Mouse (Mus musculus): ENCODE measurements around the gene Olfr401. TPM values are rescaled to one million over a fixed set of nuclear protein-coding genes. Genes with fewer than 3 reads are reported as not detected.
"Not testable (repeated sequence)": the region's sequence is repeated elsewhere in the genome, so short reads cannot be mapped to it uniquely, and the experiment has no call there.

Olfr401 gene
- not detected in 2 replicates for polyA plus RNA-seq (2015; fragmentation: Nextera tagmentation; extraction: Ambion mirVana)

DNA sequence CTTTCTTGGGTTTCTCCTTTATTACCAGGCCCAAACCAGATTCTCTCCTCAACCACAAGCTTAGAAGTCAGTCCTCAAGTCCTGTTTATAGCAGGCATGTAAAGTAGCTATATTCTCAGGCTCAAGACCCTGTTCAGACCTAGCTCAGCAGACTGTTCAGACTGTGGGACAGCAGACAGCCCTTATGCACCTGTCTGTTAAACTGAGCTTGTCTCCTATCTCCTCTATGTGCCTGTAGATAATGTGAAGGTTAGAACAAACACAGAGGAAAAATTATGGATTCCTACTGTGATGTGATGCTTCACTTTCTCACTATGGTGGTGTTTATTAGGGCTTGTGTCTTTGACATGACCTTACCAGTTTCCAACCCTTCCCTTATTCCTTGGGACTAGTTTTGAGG, at the start of gene Olfr401:
Gene Olfr401 (plus strand): TSS at position 301 of the 400 bp plus-strand sequence.
- H3K4me2 ChIP-seq (ENCODE audit: low read depth, low read length), result no peak within 1 kb of the TSS
- no peaks in the 10 kb centered on the region for H3K36me3 ChIP-seq (ENCODE audit: control insufficient read depth, insufficient read depth)
- H3K9me3 ChIP-seq (replicated peaks; ENCODE audit: control insufficient read depth, low read length), result no peaks in the 10 kb centered on the region
- no peak within 1 kb of the TSS for H3K4me3 ChIP-seq (ENCODE audit: low read depth, low read length)
- H3K4me1 ChIP-seq (ENCODE audit: control insufficient read depth, low read depth, low read length), result no peaks in the 10 kb centered on the region
- ATAC-seq (ENCODE audit: low read depth), result no peak
- no peak within 1 kb of the TSS for H3K27ac ChIP-seq (ENCODE audit: low read length)
- H3K27me3 ChIP-seq (ENCODE audit: control insufficient read depth, insufficient read depth, low read depth, low read length), result no peaks in the 10 kb centered on the region
- no peak within 1 kb of the TSS for H3K9ac ChIP-seq (ENCODE audit: low read depth, low read length)

DNA sequence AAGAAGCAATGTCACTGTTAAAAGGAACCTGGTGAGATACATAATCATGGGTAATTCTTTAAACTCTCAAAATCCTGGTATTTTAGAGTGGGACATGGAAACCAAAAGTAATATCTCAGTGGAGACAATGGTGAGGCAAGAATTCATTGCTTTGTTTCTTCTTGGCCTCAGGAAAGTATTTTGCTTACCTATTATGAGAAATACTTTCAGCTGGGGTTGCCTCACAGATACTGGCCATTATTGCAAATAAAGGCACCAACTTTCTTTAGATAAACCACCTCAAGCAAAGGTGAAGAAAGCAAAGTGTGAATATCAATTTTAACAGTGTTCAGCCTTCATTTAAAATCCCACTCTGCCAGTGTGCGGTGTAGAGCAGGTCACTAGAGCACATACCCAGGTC, 43.9 kb upstream of the Olfr401 start, which contains the start of gene Zfp616:
Gene Zfp616 (plus strand): TSS at position 301 of the 400 bp plus-strand sequence.
- Histone ChIP-seq H3K4me2 (ENCODE audit: low read depth, low read length) (no peak within 1 kb of the TSS), H3K4me3 (ENCODE audit: low read depth, low read length) (no peak within 1 kb of the TSS), H3K4me1 (ENCODE audit: control insufficient read depth, low read depth, low read length) (no peaks in the 10 kb centered on the region), H3K27me3 (ENCODE audit: control insufficient read depth, insufficient read depth, low read depth, low read length) (no peaks in the 10 kb centered on the region), H3K9me3 (replicated peaks; ENCODE audit: control insufficient read depth, low read length) (no peaks in the 10 kb centered on the region), H3K36me3 (ENCODE audit: control insufficient read depth, insufficient read depth) (no peaks in the 10 kb centered on the region), H3K9ac (ENCODE audit: low read depth, low read length) (no peak within 1 kb of the TSS), H3K27ac (ENCODE audit: low read length) (no peak within 1 kb of the TSS)
- no peak for ATAC-seq (ENCODE audit: low read depth)
- 74% methylated on average over 1 of the region's 1 CpGs for WGBS (ENCODE audit: insufficient replicate concordance)

DNA sequence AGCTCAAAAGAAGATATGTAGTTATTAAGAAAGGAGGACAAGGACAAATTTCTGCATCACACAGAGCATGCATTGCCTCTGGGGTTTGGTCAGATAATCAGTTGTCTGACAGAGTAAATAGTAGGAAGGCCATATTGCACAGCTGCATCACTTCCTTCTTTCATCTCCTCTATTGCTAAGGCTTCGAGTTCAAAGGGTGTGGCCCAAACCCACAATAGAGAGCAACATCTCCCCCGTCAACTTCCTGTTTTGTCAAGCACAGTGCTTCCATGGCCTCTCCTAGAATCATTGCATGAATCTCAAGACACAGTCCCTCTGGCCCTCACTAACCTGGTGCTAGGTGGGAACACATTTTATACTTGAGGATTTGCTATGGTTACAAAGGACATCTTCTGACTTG, 12.8 kb upstream of the Olfr401 start:
- 33% methylated on average over 2 of the region's 2 CpGs for WGBS (ENCODE audit: insufficient replicate concordance)

DNA sequence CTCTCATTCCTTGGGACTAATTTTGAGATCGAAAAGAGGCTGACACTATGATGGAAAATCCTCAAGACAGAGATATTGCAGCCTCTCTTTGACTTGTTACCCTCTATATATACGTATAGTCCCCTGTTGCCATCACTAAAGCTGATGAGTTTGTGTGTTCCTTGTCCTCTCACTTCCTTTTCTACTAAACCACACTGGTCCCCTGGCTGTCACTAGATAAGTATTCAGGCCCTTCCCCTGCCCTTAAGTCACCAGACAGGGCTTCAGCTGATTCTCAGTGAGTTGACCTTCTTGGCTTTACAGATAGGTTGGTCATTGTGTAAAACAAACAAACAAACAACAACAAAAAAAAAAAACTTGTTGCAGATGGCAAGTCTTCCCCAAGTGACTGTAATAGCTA, 12.0 kb upstream of the Olfr401 start:
- H3K9me3 ChIP-seq (replicated peaks; ENCODE audit: control insufficient read depth, low read length), result no peaks in the 10 kb centered on the region; the same call in 1 of the 2 replicates
- 31% methylated on average over 2 of the region's 2 CpGs for WGBS (ENCODE audit: insufficient replicate concordance)
- ATAC-seq (ENCODE audit: low read depth), result no peak

More for the DNA sequence above, 12.8 kb upstream of the Olfr401 start:
- no peak for ATAC-seq (ENCODE audit: low read depth)
- Histone ChIP-seq H3K9me3 (replicated peaks; ENCODE audit: control insufficient read depth, low read length) (no peaks in the 10 kb centered on the region; the same call in 1 of the 2 replicates), H3K27me3 (ENCODE audit: control insufficient read depth, insufficient read depth, low read depth, low read length) (no peaks in the 10 kb centered on the region), H3K4me1 (ENCODE audit: control insufficient read depth, low read depth, low read length) (no peaks in the 10 kb centered on the region), H3K27ac (ENCODE audit: low read length) (no peak overlapping the region), H3K36me3 (ENCODE audit: control insufficient read depth, insufficient read depth) (no peaks in the 10 kb centered on the region), H3K9ac (ENCODE audit: low read depth, low read length) (no peak overlapping the region), H3K4me3 (ENCODE audit: low read depth, low read length) (no peak overlapping the region), H3K4me2 (ENCODE audit: low read depth, low read length) (no peak overlapping the region)

DNA sequence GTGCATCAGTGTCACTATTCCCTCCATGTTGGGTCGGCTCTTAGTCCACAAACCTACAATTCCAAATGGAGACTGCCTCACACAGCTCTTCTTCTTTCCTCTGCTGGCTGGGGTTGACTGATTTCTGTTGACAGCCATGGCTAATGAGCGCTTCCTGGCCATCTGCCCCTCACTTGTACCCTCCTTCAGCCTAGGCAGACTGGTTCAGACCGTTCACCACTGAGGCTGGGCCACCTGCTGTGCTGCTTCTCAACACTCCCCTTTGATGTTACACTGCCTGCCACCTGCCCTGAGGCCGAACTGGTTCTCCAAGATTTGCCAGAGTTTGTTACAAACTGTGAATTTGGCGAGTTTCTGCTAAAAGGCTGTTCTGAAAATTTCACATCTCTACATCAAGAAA, 8.4 kb upstream of the Olfr401 start:
- no peak overlapping the region for H3K27ac ChIP-seq (ENCODE audit: low read length)
- H3K9me3 ChIP-seq (replicated peaks; ENCODE audit: control insufficient read depth, low read length), result no peaks in the 10 kb centered on the region; the same call in 1 of the 2 replicates
- no peak for ATAC-seq (ENCODE audit: low read depth)
- H3K9ac ChIP-seq (ENCODE audit: low read depth, low read length), result no peak overlapping the region
- no peaks in the 10 kb centered on the region for H3K27me3 ChIP-seq (ENCODE audit: control insufficient read depth, insufficient read depth, low read depth, low read length)
- H3K4me3 ChIP-seq (ENCODE audit: low read depth, low read length), result no peak overlapping the region
- no peaks in the 10 kb centered on the region for H3K36me3 ChIP-seq (ENCODE audit: control insufficient read depth, insufficient read depth)
- H3K4me2 ChIP-seq (ENCODE audit: low read depth, low read length), result no peak overlapping the region
- WGBS (ENCODE audit: insufficient replicate concordance), result 12% methylated on average over 5 of the region's 5 CpGs
- no peaks in the 10 kb centered on the region for H3K4me1 ChIP-seq (ENCODE audit: control insufficient read depth, low read depth, low read length)

More for the DNA sequence above, 12.0 kb upstream of the Olfr401 start:
- H3K36me3 ChIP-seq (ENCODE audit: control insufficient read depth, insufficient read depth), result no peaks in the 10 kb centered on the region
- H3K27me3 ChIP-seq (ENCODE audit: control insufficient read depth, insufficient read depth, low read depth, low read length), result no peaks in the 10 kb centered on the region
- H3K27ac ChIP-seq (ENCODE audit: low read length), result no peak overlapping the region
- no peak overlapping the region for H3K9ac ChIP-seq (ENCODE audit: low read depth, low read length)
- no peak overlapping the region for H3K4me2 ChIP-seq (ENCODE audit: low read depth, low read length)
- no peak overlapping the region for H3K4me3 ChIP-seq (ENCODE audit: low read depth, low read length)
- H3K4me1 ChIP-seq (ENCODE audit: control insufficient read depth, low read depth, low read length), result no peaks in the 10 kb centered on the region

DNA sequence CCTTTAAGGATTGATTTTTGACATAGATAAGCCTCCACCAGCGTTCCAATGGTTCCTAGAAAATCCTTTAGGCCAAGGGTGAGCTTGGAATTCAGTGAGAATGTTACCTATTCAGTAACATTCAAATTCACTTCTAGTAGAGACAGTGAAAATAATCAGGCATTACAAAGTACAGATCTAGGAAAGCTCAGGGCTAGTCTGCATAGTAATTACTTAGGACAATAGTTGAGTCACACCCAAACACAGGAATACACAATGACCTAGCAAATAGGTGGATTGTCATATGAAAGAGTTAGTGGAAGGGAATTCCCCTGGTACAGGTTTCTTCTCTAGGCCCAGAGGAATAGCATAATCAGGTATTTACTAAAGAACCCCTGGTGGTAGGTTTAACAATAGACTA, 26.5 kb downstream of the Olfr401 start:
- not testable (repeated sequence) for H3K9me3 ChIP-seq (replicated peaks; ENCODE audit: control insufficient read depth, low read length); H3K4me1 ChIP-seq (ENCODE audit: control insufficient read depth, low read depth, low read length); H3K9ac ChIP-seq (ENCODE audit: low read depth, low read length); H3K4me2 ChIP-seq (ENCODE audit: low read depth, low read length); H3K27me3 ChIP-seq (ENCODE audit: control insufficient read depth, insufficient read depth, low read depth, low read length); ATAC-seq (ENCODE audit: low read depth); H3K27ac ChIP-seq (ENCODE audit: low read length); H3K36me3 ChIP-seq (ENCODE audit: control insufficient read depth, insufficient read depth); H3K4me3 ChIP-seq (ENCODE audit: low read depth, low read length)
- WGBS (ENCODE audit: insufficient replicate concordance), result 20% methylated on average over 1 of the region's 1 CpGs

DNA sequence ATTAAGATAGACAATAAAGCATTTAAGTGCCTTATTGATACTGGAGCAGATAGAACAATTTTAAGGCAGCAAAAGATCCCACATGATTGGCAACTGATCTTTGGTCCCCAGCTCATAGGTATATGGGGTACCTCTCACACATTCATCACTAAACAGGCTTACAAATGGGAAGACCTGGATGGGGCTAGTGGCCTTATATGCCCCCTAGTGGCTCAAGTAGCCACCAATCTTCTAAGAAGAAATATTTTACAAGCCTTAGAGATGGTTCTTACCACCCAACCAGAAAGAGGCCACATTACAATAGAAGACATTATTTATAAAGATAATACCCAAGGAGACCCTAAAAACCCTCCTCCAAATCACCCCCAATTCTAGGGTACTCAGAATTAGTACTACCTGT, 32.4 kb downstream of the Olfr401 start:
- Histone ChIP-seq H3K9ac (ENCODE audit: low read depth, low read length) (no peak overlapping the region), H3K4me2 (ENCODE audit: low read depth, low read length) (no peak overlapping the region), H3K4me1 (ENCODE audit: control insufficient read depth, low read depth, low read length) (no peaks in the 10 kb centered on the region), H3K9me3 (replicated peaks; ENCODE audit: control insufficient read depth, low read length) (no peaks in the 10 kb centered on the region), H3K4me3 (ENCODE audit: low read depth, low read length) (no peak overlapping the region), H3K36me3 (ENCODE audit: control insufficient read depth, insufficient read depth) (no peaks in the 10 kb centered on the region), H3K27me3 (ENCODE audit: control insufficient read depth, insufficient read depth, low read depth, low read length) (no peaks in the 10 kb centered on the region), H3K27ac (ENCODE audit: low read length) (no peak overlapping the region)
- no peak for ATAC-seq (ENCODE audit: low read depth)

DNA sequence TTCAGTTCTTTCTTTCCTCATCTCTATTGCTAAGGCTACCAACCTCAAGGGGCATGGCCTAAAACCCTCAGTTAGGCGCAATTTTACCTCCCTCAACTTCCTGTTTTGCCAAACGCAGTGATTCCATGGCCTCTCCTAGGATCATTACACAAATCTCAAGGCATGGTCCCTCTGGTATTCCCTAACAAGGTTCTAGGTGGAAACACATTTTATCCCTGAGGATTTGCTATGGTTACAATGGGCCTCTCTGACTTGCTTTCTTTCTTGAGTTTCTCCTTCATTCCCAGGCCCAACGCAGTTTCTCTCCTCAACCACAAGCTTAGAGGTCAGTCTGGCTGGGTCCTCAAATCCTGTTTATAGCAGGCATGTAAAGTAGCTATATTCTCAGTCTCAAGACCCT, 39.7 kb downstream of the Olfr401 start, which contains the start of gene Olfr402:
Gene Olfr402 (plus strand): TSS at position 301 of the 400 bp plus-strand sequence.
- no peak within 1 kb of the TSS for H3K4me3 ChIP-seq (ENCODE audit: low read depth, low read length)
- no peaks in the 10 kb centered on the region for H3K9me3 ChIP-seq (replicated peaks; ENCODE audit: control insufficient read depth, low read length)
- ATAC-seq (ENCODE audit: low read depth), result no peak
- 38% methylated on average over 3 of the region's 3 CpGs for WGBS (ENCODE audit: insufficient replicate concordance)
- no peaks in the 10 kb centered on the region for H3K36me3 ChIP-seq (ENCODE audit: control insufficient read depth, insufficient read depth)
- no peaks in the 10 kb centered on the region for H3K27me3 ChIP-seq (ENCODE audit: control insufficient read depth, insufficient read depth, low read depth, low read length)
- no peak within 1 kb of the TSS for H3K4me2 ChIP-seq (ENCODE audit: low read depth, low read length)
- H3K9ac ChIP-seq (ENCODE audit: low read depth, low read length), result no peak within 1 kb of the TSS
- H3K27ac ChIP-seq (ENCODE audit: low read length), result no peak within 1 kb of the TSS
- H3K4me1 ChIP-seq (ENCODE audit: control insufficient read depth, low read depth, low read length), result no peaks in the 10 kb centered on the region

DNA sequence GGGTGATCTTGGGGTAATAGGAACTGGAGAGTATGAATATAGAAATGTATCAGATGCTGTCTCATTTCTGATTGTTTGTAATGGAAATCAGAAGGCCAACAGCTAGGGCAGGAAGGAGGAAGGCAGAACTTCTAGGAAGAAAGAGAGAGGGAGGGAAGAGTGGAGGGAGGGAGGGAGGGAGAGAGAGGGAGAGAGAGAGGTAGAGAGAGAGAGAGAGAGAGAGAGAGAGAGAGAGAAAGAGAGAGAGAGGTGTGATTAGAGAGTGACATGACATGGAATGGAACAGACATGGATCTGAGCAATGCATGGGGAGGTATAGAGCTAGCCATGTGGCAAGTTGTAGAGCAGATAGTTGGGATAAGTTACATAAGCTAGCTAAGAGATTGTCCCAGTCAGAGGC, 55.3 kb downstream of the Olfr401 start:
- no peak overlapping the region for H3K4me3 ChIP-seq (ENCODE audit: low read depth, low read length)
- H3K27ac ChIP-seq (ENCODE audit: low read length), result no peak overlapping the region
- no peak for ATAC-seq (ENCODE audit: low read depth)
- H3K4me2 ChIP-seq (ENCODE audit: low read depth, low read length), result no peak overlapping the region
- H3K9ac ChIP-seq (ENCODE audit: low read depth, low read length), result no peak overlapping the region
- no peaks in the 10 kb centered on the region for H3K9me3 ChIP-seq (replicated peaks; ENCODE audit: control insufficient read depth, low read length)
- no peaks in the 10 kb centered on the region for H3K36me3 ChIP-seq (ENCODE audit: control insufficient read depth, insufficient read depth)
- H3K27me3 ChIP-seq (ENCODE audit: control insufficient read depth, insufficient read depth, low read depth, low read length), result no peaks in the 10 kb centered on the region
- H3K4me1 ChIP-seq (ENCODE audit: control insufficient read depth, low read depth, low read length), result no peaks in the 10 kb centered on the region

Data from liver, embryonic 16.5 days (tissue).